Comparison of ENCODE assay signal across 28 mouse cellular contexts in the genomic region with DNA sequence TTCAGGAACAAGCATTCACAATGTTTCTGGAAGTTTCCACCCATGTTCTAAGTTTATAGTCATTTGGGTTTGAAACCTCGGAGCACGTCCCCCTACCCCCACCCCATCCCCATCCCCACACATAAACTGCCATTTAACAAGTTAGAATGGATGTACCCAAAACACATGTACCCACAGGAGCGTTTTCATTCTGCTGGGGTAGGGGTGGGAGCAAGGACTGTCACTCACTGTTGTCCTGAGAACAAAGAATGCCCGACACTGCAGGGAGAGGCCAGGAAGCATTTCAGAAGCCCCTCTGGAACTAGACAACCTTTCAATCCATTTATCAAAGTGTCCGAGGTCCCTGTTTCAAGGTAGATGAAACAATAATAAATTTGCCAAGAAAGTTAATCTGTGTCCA.
DNase-seq lines count a peak whose midpoint lies in the region; ATAC-seq and TF ChIP-seq lines count a peak whose summit lies in the region.
"Had no signal": no experiment of that assay in that cellular context is flagged by ENCODE, and none has a peak within 500 bp of the region (broad histone marks: within the 10 kb centered on the region; RNA-seq: fewer than 3 reads in every experiment).

No protein-coding gene starts in this region.

- ATAC-seq in hindbrain, embryonic 13.5 days (ENCODE audit: low FRiP score), result no peak
- no peak for ATAC-seq in midbrain, postnatal 0 days (ENCODE audit: low FRiP score)
- ATAC-seq: activated CD4-positive, CD25-positive, alpha-beta regulatory T cell, adult 4 months; forebrain, embryonic 14.5 days; hindbrain, postnatal 0 days; inflammation-experienced regulatory T-cells, adult 6 months; intestine, embryonic 16.5 days had no signal

- 24% methylated on average over 5 of the region's 5 CpGs for whole genome bisulfite sequencing in hindbrain, embryonic 10.5 days
- 11% methylated on average over 5 of the region's 5 CpGs for WGBS in hindbrain, embryonic 13.5 days
- 31% methylated on average over 5 of the region's 5 CpGs for WGBS in midbrain, embryonic 10.5 days
- WGBS in midbrain, postnatal 0 days, result 20% methylated on average over 5 of the region's 5 CpGs
- 42% methylated on average over 5 of the region's 5 CpGs for WGBS in embryonic facial prominence, embryonic 10.5 days

- no peak overlapping the region for H3K9ac ChIP-seq in hindbrain, embryonic 13.5 days
- no peak overlapping the region for H3K9ac ChIP-seq in midbrain, postnatal 0 days (replicated peaks; ENCODE audit: low read length, poor library complexity, severe bottlenecking)
- H3K9ac ChIP-seq: embryonic facial prominence, embryonic 12.5 days; embryonic facial prominence, embryonic 15.5 days; heart, embryonic 12.5 days; heart, embryonic 15.5 days; hindbrain, embryonic 14.5 days had no signal

- no peaks in the 10 kb centered on the region for H3K36me3 ChIP-seq in hindbrain, embryonic 10.5 days
- H3K36me3 ChIP-seq in hindbrain, embryonic 13.5 days, result no peaks in the 10 kb centered on the region
- H3K36me3 ChIP-seq in midbrain, embryonic 10.5 days, result no peaks in the 10 kb centered on the region
- H3K36me3 ChIP-seq in midbrain, postnatal 0 days (ENCODE audit: insufficient read depth, low read length), result no peaks in the 10 kb centered on the region
- H3K36me3 ChIP-seq in embryonic facial prominence, embryonic 10.5 days (replicated peaks), result no peaks in the 10 kb centered on the region
- H3K36me3 ChIP-seq: embryonic facial prominence, embryonic 12.5 days; embryonic facial prominence, embryonic 15.5 days; heart, embryonic 12.5 days; heart, embryonic 15.5 days had no signal

- H3K4me2 ChIP-seq in hindbrain, embryonic 13.5 days, result no peak overlapping the region
- H3K4me2 ChIP-seq in midbrain, postnatal 0 days (ENCODE audit: low read depth, low read length, poor library complexity, severe bottlenecking), result no peak overlapping the region
- H3K4me2 ChIP-seq: embryonic facial prominence, embryonic 12.5 days; embryonic facial prominence, embryonic 15.5 days; heart, embryonic 12.5 days; heart, embryonic 15.5 days; hindbrain, embryonic 14.5 days had no signal

- H3K4me1 ChIP-seq in hindbrain, embryonic 10.5 days (replicated peaks), result peaks cover 96% of the 10 kb centered on the region
- H3K4me1 ChIP-seq in hindbrain, embryonic 13.5 days (replicated peaks), result peaks cover 51% of the 10 kb centered on the region
- H3K4me1 ChIP-seq in midbrain, embryonic 10.5 days, result peaks cover 96% of the 10 kb centered on the region
- H3K4me1 ChIP-seq in midbrain, postnatal 0 days (ENCODE audit: insufficient read depth, low read length), result no peaks in the 10 kb centered on the region
- H3K4me1 ChIP-seq in embryonic facial prominence, embryonic 10.5 days, result peaks cover 84% of the 10 kb centered on the region

- H3K27ac ChIP-seq in hindbrain, embryonic 10.5 days, result peak overlapping the region; percentile 90
- H3K27ac ChIP-seq in hindbrain, embryonic 13.5 days, result no peak overlapping the region
- peak overlapping the region; percentile 90 for H3K27ac ChIP-seq in midbrain, embryonic 10.5 days (replicated peaks)
- H3K27ac ChIP-seq in midbrain, postnatal 0 days (ENCODE audit: low read depth, low read length), result no peak overlapping the region
- H3K27ac ChIP-seq in embryonic facial prominence, embryonic 10.5 days (replicated peaks), result peak overlapping the region; percentile 71
- H3K27ac ChIP-seq: embryonic facial prominence, embryonic 12.5 days; embryonic facial prominence, embryonic 15.5 days; heart, embryonic 15.5 days; hindbrain, embryonic 14.5 days; hindbrain, postnatal 0 days had no signal

- H3K4me3 ChIP-seq in hindbrain, embryonic 10.5 days, result no peak overlapping the region
- no peak overlapping the region for H3K4me3 ChIP-seq in hindbrain, embryonic 13.5 days
- H3K4me3 ChIP-seq in midbrain, embryonic 10.5 days, result no peak overlapping the region
- no peak overlapping the region for H3K4me3 ChIP-seq in midbrain, postnatal 0 days (ENCODE audit: low read depth, low read length)
- no peak overlapping the region for H3K4me3 ChIP-seq in embryonic facial prominence, embryonic 10.5 days
- H3K4me3 ChIP-seq: embryonic facial prominence, embryonic 12.5 days; embryonic facial prominence, embryonic 15.5 days; heart, embryonic 12.5 days; heart, embryonic 15.5 days had no signal

- peak; percentile 54 for DNase-seq in embryo, embryonic 10 days (ENCODE audit: low spot score)
- no peak for DNase-seq in embryo, embryonic 11 days
- peak; percentile 48 for DNase-seq in hindbrain, embryonic 10.5 days (ENCODE audit: low spot score)
- peak; percentile 53 for DNase-seq in midbrain, embryonic 10.5 days (ENCODE audit: low spot score)
- DNase-seq in midbrain, postnatal 0 days (ENCODE audit: low spot score), result no peak
- DNase-seq in embryonic facial prominence, embryonic 10.5 days (ENCODE audit: low spot score), result no peak
- no peak for DNase-seq in ovary, postnatal 10 days (ENCODE audit: low spot score)
- DNase-seq: adrenal gland, adult 8-10 months; adrenal gland, postnatal 25 days; cerebellum, adult 11-12 months; cerebellum, adult 8-10 months; cerebellum, postnatal 10 days; cerebellum, postnatal 36 days; gastrocnemius, postnatal 25 days; heart, adult 18-20 months; heart, postnatal 10 days; heart, postnatal 36 days had no signal

- TF ChIP-seq CTCF in midbrain, postnatal 0 days (IDR thresholded peaks at IDR 0.05), result no peak

- H3K27me3 ChIP-seq in hindbrain, embryonic 10.5 days (ENCODE audit: insufficient read depth, poor library complexity, severe bottlenecking), result peaks cover 20% of the 10 kb centered on the region
- H3K27me3 ChIP-seq in hindbrain, embryonic 13.5 days, result peaks cover 22% of the 10 kb centered on the region; the same call in 1 of the 2 replicates
- H3K27me3 ChIP-seq in midbrain, embryonic 10.5 days (ENCODE audit: low read depth, poor library complexity, severe bottlenecking), result peaks cover 62% of the 10 kb centered on the region
- H3K27me3 ChIP-seq in midbrain, postnatal 0 days (ENCODE audit: insufficient read depth, low read length), result peaks cover 24% of the 10 kb centered on the region; the same call in 1 of the 2 replicates
- H3K27me3 ChIP-seq in embryonic facial prominence, embryonic 10.5 days (replicated peaks; ENCODE audit: low read depth, poor library complexity, severe bottlenecking), result peaks cover 26% of the 10 kb centered on the region
- H3K27me3 ChIP-seq: embryonic facial prominence, embryonic 12.5 days; embryonic facial prominence, embryonic 15.5 days; heart, embryonic 12.5 days; heart, embryonic 15.5 days had no signal

- H3K9me3 ChIP-seq in hindbrain, embryonic 10.5 days, result no peaks in the 10 kb centered on the region
- H3K9me3 ChIP-seq in hindbrain, embryonic 13.5 days, result no peaks in the 10 kb centered on the region
- H3K9me3 ChIP-seq in midbrain, embryonic 10.5 days (replicated peaks), result no peaks in the 10 kb centered on the region
- H3K9me3 ChIP-seq in midbrain, postnatal 0 days (ENCODE audit: low read length), result no peaks in the 10 kb centered on the region
- no peaks in the 10 kb centered on the region for H3K9me3 ChIP-seq in embryonic facial prominence, embryonic 10.5 days
- H3K9me3 ChIP-seq: embryonic facial prominence, embryonic 12.5 days; embryonic facial prominence, embryonic 15.5 days; heart, embryonic 12.5 days; heart, embryonic 15.5 days had no signal

Comparison
In these comparisons a context has a peak if more than half of its experiments do, and no peak if none do; other contexts are left out.
1. DNase-seq: peak in embryo, embryonic 10 days (single experiment), hindbrain, embryonic 10.5 days (single experiment) and midbrain, embryonic 10.5 days (single experiment); none in embryo, embryonic 11 days (single experiment), midbrain, postnatal 0 days (single experiment), embryonic facial prominence, embryonic 10.5 days (single experiment) and ovary, postnatal 10 days (single experiment).
2. H3K27ac ChIP-seq: peak in hindbrain, embryonic 10.5 days (single experiment), midbrain, embryonic 10.5 days (single experiment) and embryonic facial prominence, embryonic 10.5 days (single experiment); none in hindbrain, embryonic 13.5 days (single experiment) and midbrain, postnatal 0 days (single experiment).